ENCODE assay signal across 8 mouse cellular contexts in genomic region chr17:25809606-25810340, GRCm38 (mm10). TPM values are rescaled to one million over a fixed set of nuclear protein-coding genes. Genes with fewer than 3 reads are reported as not detected.
DNase-seq lines count a peak whose midpoint lies in the region; ATAC-seq and TF ChIP-seq lines count a peak whose summit lies in the region.

No protein-coding gene starts in this region.

- H3K27me3 ChIP-seq in heart, embryonic 11.5 days (ENCODE audit: control insufficient read depth, insufficient read depth, low read length), result peaks cover 62% of the 10 kb centered on the region
- no peaks in the 10 kb centered on the region for H3K27me3 ChIP-seq in testis, adult 2 months (ENCODE audit: control insufficient read depth, insufficient read depth, low read length)
- no peaks in the 10 kb centered on the region for H3K27me3 ChIP-seq in hindbrain, embryonic 14.5 days (ENCODE audit: control insufficient read depth, insufficient read depth, low read length)
- H3K27me3 ChIP-seq in midbrain, embryonic 16.5 days (ENCODE audit: control insufficient read depth, insufficient read depth, low read depth, low read length), result no peaks in the 10 kb centered on the region

- intact Hi-C loops in gastrocnemius, postnatal 36 days (cut with DNase I), result no loop called here

- H3K27ac ChIP-seq in heart, embryonic 11.5 days (ENCODE audit: low read depth, low read length), result no peak overlapping the region
- no peak overlapping the region for H3K27ac ChIP-seq in testis, adult 2 months (ENCODE audit: control insufficient read depth, insufficient read depth, low read depth, low read length)
- H3K27ac ChIP-seq in hindbrain, embryonic 14.5 days, result peak overlapping the region; percentile 99
- H3K27ac ChIP-seq in midbrain, embryonic 16.5 days (ENCODE audit: low read length), result peak overlapping the region; percentile 99

- 7% methylated on average over 24 of the region's 25 CpGs for WGBS in heart, embryonic 11.5 days (ENCODE audit: insufficient replicate concordance)
- 3% methylated on average over 24 of the region's 25 CpGs for WGBS in hindbrain, embryonic 14.5 days
- WGBS in midbrain, embryonic 16.5 days, result 2% methylated on average over 24 of the region's 25 CpGs

- peak; percentile 12; the same call in 1 of the 2 replicates for ATAC-seq in heart, embryonic 11.5 days (replicated peaks; ENCODE audit: insufficient number of reproducible peaks, low FRiP score, low TSS enrichment)
- ATAC-seq in hindbrain, embryonic 14.5 days (ENCODE audit: low FRiP score), result peak; percentile 41
- peak; percentile 52 for ATAC-seq in midbrain, embryonic 16.5 days

- peak overlapping the region; percentile 69 for H3K4me3 ChIP-seq in heart, embryonic 11.5 days (ENCODE audit: low read depth, low read length)
- H3K4me3 ChIP-seq in testis, adult 2 months (ENCODE audit: control insufficient read depth, low read depth, low read length), result peak overlapping the region; percentile 52
- H3K4me3 ChIP-seq in hindbrain, embryonic 14.5 days (replicated peaks; ENCODE audit: low read length), result peak overlapping the region; percentile 97
- H3K4me3 ChIP-seq in midbrain, embryonic 16.5 days (ENCODE audit: low read depth, low read length), result peak overlapping the region; percentile 93

- H3K9me3 ChIP-seq in heart, embryonic 11.5 days (replicated peaks; ENCODE audit: control insufficient read depth, low read length), result no peaks in the 10 kb centered on the region
- no peaks in the 10 kb centered on the region for H3K9me3 ChIP-seq in hindbrain, embryonic 14.5 days (ENCODE audit: control insufficient read depth, low read length)
- H3K9me3 ChIP-seq in midbrain, embryonic 16.5 days (replicated peaks; ENCODE audit: control insufficient read depth, low read length, poor library complexity, severe bottlenecking), result no peaks in the 10 kb centered on the region

- DNase-seq in heart, adult 8-10 months (ENCODE audit: low spot score), result no peak
- DNase-seq in testis, postnatal 14 days (ENCODE audit: low spot score), result no peak
- DNase-seq in hindbrain, embryonic 14.5 days (ENCODE audit: low spot score), result no peak
- no peak for DNase-seq in gastrocnemius, postnatal 36 days
- no peak for DNase-seq in adrenal gland, adult 18-20 months (ENCODE audit: low spot score in 2 of 2)

- H3K36me3 ChIP-seq in heart, embryonic 11.5 days (ENCODE audit: control insufficient read depth, insufficient read depth, low read length), result no peaks in the 10 kb centered on the region
- H3K36me3 ChIP-seq in testis, adult 2 months (ENCODE audit: control insufficient read depth, insufficient read depth, low read length), result no peaks in the 10 kb centered on the region
- no peaks in the 10 kb centered on the region for H3K36me3 ChIP-seq in hindbrain, embryonic 14.5 days (replicated peaks; ENCODE audit: control insufficient read depth, insufficient read depth)
- H3K36me3 ChIP-seq in midbrain, embryonic 16.5 days (ENCODE audit: control insufficient read depth, insufficient read depth, low read length), result no peaks in the 10 kb centered on the region

- H3K4me1 ChIP-seq in heart, embryonic 11.5 days (ENCODE audit: control insufficient read depth, insufficient read depth, low read length), result peaks cover 9% of the 10 kb centered on the region
- H3K4me1 ChIP-seq in testis, adult 2 months (ENCODE audit: control insufficient read depth, insufficient read depth, low read length), result peaks cover 13% of the 10 kb centered on the region
- peaks cover 31% of the 10 kb centered on the region for H3K4me1 ChIP-seq in hindbrain, embryonic 14.5 days (replicated peaks; ENCODE audit: control insufficient read depth, insufficient read depth, low read length)
- peaks cover 36% of the 10 kb centered on the region for H3K4me1 ChIP-seq in midbrain, embryonic 16.5 days (ENCODE audit: control insufficient read depth, insufficient read depth, low read length)

- H3K4me2 ChIP-seq in heart, embryonic 11.5 days, result peak overlapping the region; percentile 98
- peak overlapping the region; percentile 99 for H3K4me2 ChIP-seq in hindbrain, embryonic 14.5 days (replicated peaks)
- peak overlapping the region; percentile 100 for H3K4me2 ChIP-seq in midbrain, embryonic 16.5 days (ENCODE audit: low read length)

- TF ChIP-seq CTCF in testis, adult 2 months (IDR thresholded peaks at IDR 0.05; ENCODE audit: control insufficient read depth, insufficient read depth, insufficient replicate concordance, low read depth, low read length), result no peak

- peak overlapping the region; percentile 60 for H3K9ac ChIP-seq in heart, embryonic 11.5 days (ENCODE audit: low read depth, low read length)
- peak overlapping the region; percentile 99 for H3K9ac ChIP-seq in hindbrain, embryonic 14.5 days
- H3K9ac ChIP-seq in midbrain, embryonic 16.5 days (ENCODE audit: low read depth, low read length), result peak overlapping the region; percentile 98

- no peak for TF ChIP-seq POLR2A in testis, adult 2 months (IDR thresholded peaks at IDR 0.05; ENCODE audit: control insufficient read depth, low read depth, low read length)

RNA-seq across cellular contexts. Expression of gene Fbxl16, which starts 0.9 kb away (rescaled TPM):
- 1.1 and 1.4 TPM in 2 replicates for polyA plus RNA-seq in heart, embryonic 11.5 days (2014; fragmentation: Nextera tagmentation; extraction: Ambion mirVana)
- total RNA-seq in heart, adult 8-10 months (2022), result 1 to 10 TPM; 1.2 to 1.9 (median 1.5) TPM
- polyA plus RNA-seq in testis, adult 2 months (2012; rRNA removed), result 6.2 and 7.1 TPM in 2 replicates
- 31.7 and 35.0 TPM in 2 replicates for polyA plus RNA-seq in hindbrain, embryonic 14.5 days (2014; fragmentation: Nextera tagmentation; extraction: Ambion mirVana)
- polyA plus RNA-seq in midbrain, embryonic 16.5 days (2015; fragmentation: Nextera tagmentation; extraction: Ambion mirVana), result 45.6 and 52.4 TPM in 2 replicates
- 1 to 10 TPM; 1.2 to 1.5 TPM for total RNA-seq in gastrocnemius, postnatal 36 days (2021)
- 10 to 100 TPM; 20.3 to 61.4 TPM for total RNA-seq in adrenal gland, adult 18-20 months (2021)

RNA-seq across cellular contexts. Expression of gene Metrn, which starts 12.8 kb away (rescaled TPM):
- 6.2 and 8.3 TPM in 2 replicates for polyA plus RNA-seq in heart, embryonic 11.5 days (2014; fragmentation: Nextera tagmentation; extraction: Ambion mirVana)
- total RNA-seq in heart, adult 8-10 months (2022), result 10 to 100 TPM; 58.8 to 75.3 (median 65.7) TPM
- polyA plus RNA-seq in testis, adult 2 months (2012; rRNA removed), result 19.4 and 21.1 TPM in 2 replicates
- polyA plus RNA-seq in hindbrain, embryonic 14.5 days (2014; fragmentation: Nextera tagmentation; extraction: Ambion mirVana), result 11.8 and 15.1 TPM in 2 replicates
- polyA plus RNA-seq in midbrain, embryonic 16.5 days (2015; fragmentation: Nextera tagmentation; extraction: Ambion mirVana), result 33.1 and 37.1 TPM in 2 replicates
- total RNA-seq in gastrocnemius, postnatal 36 days (2021), result 10 to 100 TPM; 48.4 to 50.8 TPM
- 10 to 100 TPM; 23.7 to 25.7 TPM for total RNA-seq in adrenal gland, adult 18-20 months (2021)

RNA-seq across cellular contexts. Expression of gene Wdr24, which starts 13.7 kb away (rescaled TPM):
- polyA plus RNA-seq in heart, embryonic 11.5 days (2014; fragmentation: Nextera tagmentation; extraction: Ambion mirVana), result 14.4 and 17.7 TPM in 2 replicates
- total RNA-seq in heart, adult 8-10 months (2022), result 10 to 100 TPM; 11.2 to 12.6 (median 12.1) TPM
- polyA plus RNA-seq in testis, adult 2 months (2012; rRNA removed), result 35.8 and 36.0 TPM in 2 replicates
- polyA plus RNA-seq in hindbrain, embryonic 14.5 days (2014; fragmentation: Nextera tagmentation; extraction: Ambion mirVana), result 29.9 and 32.1 TPM in 2 replicates
- 32.7 and 33.5 TPM in 2 replicates for polyA plus RNA-seq in midbrain, embryonic 16.5 days (2015; fragmentation: Nextera tagmentation; extraction: Ambion mirVana)
- 1 to 10 TPM; 8.9 to 9.3 TPM for total RNA-seq in gastrocnemius, postnatal 36 days (2021)
- 10 to 100 TPM; 15.7 to 20.2 TPM for total RNA-seq in adrenal gland, adult 18-20 months (2021)

RNA-seq across cellular contexts. Expression of gene AC134908.4, which starts 14.3 kb away (rescaled TPM):
- polyA plus RNA-seq in heart, embryonic 11.5 days (2014; fragmentation: Nextera tagmentation; extraction: Ambion mirVana), result 0.29 TPM in 1 of 2 replicates, not detected in the other
- total RNA-seq in heart, adult 8-10 months (2022), result 1 to 10 TPM in 1 of 4 experiments, under 1 TPM in 1, not detected in 2; 0.72 to 1.8 TPM
- polyA plus RNA-seq in testis, adult 2 months (2012; rRNA removed), result not detected in 2 replicates
- not detected in 2 replicates for polyA plus RNA-seq in hindbrain, embryonic 14.5 days (2014; fragmentation: Nextera tagmentation; extraction: Ambion mirVana)
- polyA plus RNA-seq in midbrain, embryonic 16.5 days (2015; fragmentation: Nextera tagmentation; extraction: Ambion mirVana), result 1.3 TPM in 1 of 2 replicates, not detected in the other
- not detected for total RNA-seq in gastrocnemius, postnatal 36 days (2021)
- total RNA-seq in adrenal gland, adult 18-20 months (2021), result 1 to 10 TPM in 1 of 2 experiments, not detected in 1; 1.4 TPM

RNA-seq across cellular contexts. Expression of gene Fam173a, which starts 17.1 kb away (rescaled TPM):
- 71.8 and 74.0 TPM in 2 replicates for polyA plus RNA-seq in heart, embryonic 11.5 days (2014; fragmentation: Nextera tagmentation; extraction: Ambion mirVana)
- 10 to 100 TPM; 40.7 to 49.9 (median 44.9) TPM for total RNA-seq in heart, adult 8-10 months (2022)
- polyA plus RNA-seq in testis, adult 2 months (2012; rRNA removed), result 49.8 and 55.5 TPM in 2 replicates
- polyA plus RNA-seq in hindbrain, embryonic 14.5 days (2014; fragmentation: Nextera tagmentation; extraction: Ambion mirVana), result 77.6 and 91.6 TPM in 2 replicates
- polyA plus RNA-seq in midbrain, embryonic 16.5 days (2015; fragmentation: Nextera tagmentation; extraction: Ambion mirVana), result 91.8 and 96.9 TPM in 2 replicates
- 10 to 100 TPM; 34.8 to 38.9 TPM for total RNA-seq in gastrocnemius, postnatal 36 days (2021)
- 10 to 100 TPM; 78.0 to 89.1 TPM for total RNA-seq in adrenal gland, adult 18-20 months (2021)

Comparison
In these comparisons a context has a peak if more than half of its experiments do, and no peak if none do; other contexts are left out.
1. H3K27ac ChIP-seq: peak in hindbrain, embryonic 14.5 days (single experiment) and midbrain, embryonic 16.5 days (single experiment); none in heart, embryonic 11.5 days (single experiment) and testis, adult 2 months (single experiment).
2. Peak in every context shown above with its lines, with median percentiles within 50 percentile points of each other: ATAC-seq, H3K4me2 ChIP-seq, H3K4me3 ChIP-seq and H3K9ac ChIP-seq.